Mouse (Mus musculus): Measurements from ENCODE around the gene Serpinb6b.

DNA sequence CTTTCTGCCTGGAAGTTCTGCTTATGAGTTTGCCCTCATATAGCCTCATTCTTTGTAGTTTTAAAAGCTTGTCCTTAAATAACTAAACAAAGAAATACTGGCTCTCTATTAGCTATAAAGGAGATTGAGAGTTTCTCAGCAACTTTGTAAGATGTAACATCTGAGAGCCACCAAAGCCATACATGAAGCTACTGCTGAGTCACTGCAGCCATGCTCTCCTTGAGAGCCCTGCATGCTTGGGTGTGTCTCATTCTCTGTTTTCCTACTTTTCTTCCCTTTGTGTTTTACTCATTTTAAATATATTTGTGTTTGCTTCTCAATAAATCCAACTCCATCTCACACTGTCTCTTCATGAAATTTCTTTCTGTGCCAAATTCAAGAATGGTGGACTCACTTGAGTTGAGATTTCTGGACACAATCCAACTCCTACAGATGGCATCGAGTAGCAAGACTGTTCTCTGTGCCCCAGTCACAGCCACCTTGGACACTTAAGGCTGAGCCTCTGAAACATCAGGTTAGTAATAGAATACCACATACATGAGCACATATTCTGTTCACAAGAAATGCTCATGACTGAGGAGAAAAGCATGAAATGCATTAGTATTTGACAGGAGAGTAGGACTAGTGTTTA, 61.5 kb downstream of the Serpinb6b start:
- TF ChIP-seq CTCF (IDR thresholded peaks at IDR 0.05; ENCODE audit: low read depth) (no peak), EP300 (optimal IDR thresholded peaks at IDR 0.05) (no peak)
